Mouse (Mus musculus): ENCODE results near the gene Pdzk1. TPM values are rescaled to one million over a fixed set of nuclear protein-coding genes. Genes with fewer than 3 reads are reported as not detected.

Gene Pdzk1
- polyA plus RNA-seq, 1 experiment = 143 TPM

DNA sequence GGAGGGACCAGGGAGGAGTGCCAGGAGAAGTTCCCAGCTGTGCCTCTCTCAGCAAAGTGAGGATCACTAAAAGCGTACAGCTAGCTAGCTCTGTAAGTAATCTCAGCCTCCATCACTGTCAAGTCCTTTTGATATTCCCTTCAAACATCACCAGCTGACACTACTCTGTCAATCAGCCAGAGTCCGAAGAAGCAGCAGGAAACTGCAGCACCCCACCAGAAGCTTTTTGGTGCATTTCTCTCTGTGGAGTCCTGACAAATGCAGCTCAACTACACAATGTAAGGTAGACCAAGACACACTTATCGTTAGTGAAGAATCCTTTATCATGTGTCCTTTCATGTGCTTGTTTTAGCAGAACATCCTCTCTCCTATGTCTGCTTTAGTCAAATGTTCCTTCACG, 7.5 kb upstream of the Pdzk1 start:
- no peak overlapping the region for H3K4me3 ChIP-seq (ENCODE audit: control insufficient read depth, low read depth, low read length)
- no peak for TF ChIP-seq CTCF (IDR thresholded peaks at IDR 0.05; ENCODE audit: control insufficient read depth, insufficient read depth, insufficient replicate concordance, low read depth, low read length)
- no peak for TF ChIP-seq POLR2A (IDR thresholded peaks at IDR 0.05; ENCODE audit: control insufficient read depth, low read depth, low read length)
- H3K27me3 ChIP-seq (ENCODE audit: control insufficient read depth, insufficient read depth, low read length) = no peaks in the 10 kb centered on the region

DNA sequence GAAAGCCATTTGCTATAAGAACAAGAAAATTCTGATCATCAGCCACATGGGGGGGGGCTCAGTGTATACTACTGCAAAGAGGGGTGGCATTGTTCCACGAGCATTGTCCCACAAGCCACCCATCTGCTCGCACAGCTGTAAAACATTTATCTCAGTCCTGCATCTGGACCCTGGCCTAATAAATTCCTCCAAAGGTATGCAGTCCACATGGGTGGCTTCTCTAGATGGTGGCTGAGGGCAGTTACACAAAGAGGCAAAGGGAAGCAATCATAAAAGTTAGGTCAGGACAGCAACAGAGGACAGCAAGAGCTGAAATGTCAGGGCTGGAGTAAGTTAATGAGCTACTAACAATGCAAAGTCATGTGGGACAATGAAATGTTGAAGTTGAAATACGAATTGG, 5.4 kb upstream of the Pdzk1 start:
- Histone ChIP-seq H3K27ac (ENCODE audit: control insufficient read depth, insufficient read depth, low read depth, low read length) (no peak overlapping the region), H3K4me1 (ENCODE audit: control insufficient read depth, insufficient read depth, low read length) (no peaks in the 10 kb centered on the region), H3K36me3 (ENCODE audit: control insufficient read depth, insufficient read depth, low read length) (no peaks in the 10 kb centered on the region), H3K4me3 (ENCODE audit: control insufficient read depth, low read depth, low read length) (no peak overlapping the region), H3K27me3 (ENCODE audit: control insufficient read depth, insufficient read depth, low read length) (no peaks in the 10 kb centered on the region)
- no peak for TF ChIP-seq CTCF (IDR thresholded peaks at IDR 0.05; ENCODE audit: control insufficient read depth, insufficient read depth, insufficient replicate concordance, low read depth, low read length)
- no peak for TF ChIP-seq POLR2A (IDR thresholded peaks at IDR 0.05; ENCODE audit: control insufficient read depth, low read depth, low read length)

More for the DNA sequence above, 7.5 kb upstream of the Pdzk1 start:
- H3K27ac ChIP-seq (ENCODE audit: control insufficient read depth, insufficient read depth, low read depth, low read length) = no peak overlapping the region
- H3K4me1 ChIP-seq (ENCODE audit: control insufficient read depth, insufficient read depth, low read length) = no peaks in the 10 kb centered on the region
- H3K36me3 ChIP-seq (ENCODE audit: control insufficient read depth, insufficient read depth, low read length) = no peaks in the 10 kb centered on the region

DNA sequence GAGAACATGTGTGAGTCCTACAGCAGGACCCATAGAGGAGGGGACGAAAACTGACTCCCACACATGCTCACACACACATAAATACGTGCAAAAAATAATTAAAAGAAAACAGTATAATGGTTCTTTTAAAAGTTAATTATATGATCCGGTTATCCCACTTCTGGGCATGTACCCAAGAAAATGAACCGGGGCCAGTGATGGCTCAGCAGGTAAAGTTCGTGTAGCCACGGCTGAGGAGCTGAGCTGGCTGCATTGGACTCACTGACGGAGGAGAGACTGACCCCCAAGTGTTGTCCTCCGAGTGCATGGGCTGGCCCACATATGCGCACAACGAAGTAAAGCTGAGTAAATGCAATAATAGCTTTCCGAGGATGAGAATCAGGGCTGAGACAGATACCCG, 4.5 kb upstream of the Pdzk1 start:
- no peak overlapping the region for H3K27ac ChIP-seq (ENCODE audit: control insufficient read depth, insufficient read depth, low read depth, low read length)
- no peak overlapping the region for H3K4me3 ChIP-seq (ENCODE audit: control insufficient read depth, low read depth, low read length)
- H3K36me3 ChIP-seq (ENCODE audit: control insufficient read depth, insufficient read depth, low read length) = no peaks in the 10 kb centered on the region
- H3K4me1 ChIP-seq (ENCODE audit: control insufficient read depth, insufficient read depth, low read length) = peaks cover 3% of the 10 kb centered on the region; the same call in 1 of the 2 replicates
- TF ChIP-seq POLR2A (IDR thresholded peaks at IDR 0.05; ENCODE audit: control insufficient read depth, low read depth, low read length) = no peak
- TF ChIP-seq CTCF (IDR thresholded peaks at IDR 0.05; ENCODE audit: control insufficient read depth, insufficient read depth, insufficient replicate concordance, low read depth, low read length) = no peak
- no peaks in the 10 kb centered on the region for H3K27me3 ChIP-seq (ENCODE audit: control insufficient read depth, insufficient read depth, low read length)

DNA sequence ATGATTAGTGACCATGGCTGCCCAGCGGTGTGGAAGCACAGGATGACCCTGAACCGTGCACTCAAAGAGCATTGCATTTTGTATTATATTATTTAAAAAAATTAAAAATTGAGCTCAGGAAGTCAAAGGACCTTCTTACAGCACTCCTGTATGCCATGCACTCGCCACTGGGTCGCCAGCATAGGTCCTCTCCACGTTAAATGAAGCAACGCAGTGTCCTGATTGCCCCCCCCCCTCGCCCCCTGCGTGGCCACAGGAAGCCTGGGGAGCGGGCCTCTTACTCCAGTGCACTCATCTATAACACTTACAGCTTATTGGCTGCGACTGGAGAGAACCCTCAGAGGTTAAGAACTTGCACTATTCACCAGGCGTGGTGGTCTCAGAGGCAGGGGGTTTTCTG, 3.8 kb upstream of the Pdzk1 start:
- no peaks in the 10 kb centered on the region for H3K36me3 ChIP-seq (ENCODE audit: control insufficient read depth, insufficient read depth, low read length)
- H3K4me1 ChIP-seq (ENCODE audit: control insufficient read depth, insufficient read depth, low read length) = peaks cover 3% of the 10 kb centered on the region; the same call in 1 of the 2 replicates
- H3K27ac ChIP-seq (ENCODE audit: control insufficient read depth, insufficient read depth, low read depth, low read length) = no peak overlapping the region
- no peak overlapping the region for H3K4me3 ChIP-seq (ENCODE audit: control insufficient read depth, low read depth, low read length)
- TF ChIP-seq CTCF (IDR thresholded peaks at IDR 0.05; ENCODE audit: control insufficient read depth, insufficient read depth, insufficient replicate concordance, low read depth, low read length) (no peak), POLR2A (IDR thresholded peaks at IDR 0.05; ENCODE audit: control insufficient read depth, low read depth, low read length) (no peak)
- H3K27me3 ChIP-seq (ENCODE audit: control insufficient read depth, insufficient read depth, low read length) = no peaks in the 10 kb centered on the region

DNA sequence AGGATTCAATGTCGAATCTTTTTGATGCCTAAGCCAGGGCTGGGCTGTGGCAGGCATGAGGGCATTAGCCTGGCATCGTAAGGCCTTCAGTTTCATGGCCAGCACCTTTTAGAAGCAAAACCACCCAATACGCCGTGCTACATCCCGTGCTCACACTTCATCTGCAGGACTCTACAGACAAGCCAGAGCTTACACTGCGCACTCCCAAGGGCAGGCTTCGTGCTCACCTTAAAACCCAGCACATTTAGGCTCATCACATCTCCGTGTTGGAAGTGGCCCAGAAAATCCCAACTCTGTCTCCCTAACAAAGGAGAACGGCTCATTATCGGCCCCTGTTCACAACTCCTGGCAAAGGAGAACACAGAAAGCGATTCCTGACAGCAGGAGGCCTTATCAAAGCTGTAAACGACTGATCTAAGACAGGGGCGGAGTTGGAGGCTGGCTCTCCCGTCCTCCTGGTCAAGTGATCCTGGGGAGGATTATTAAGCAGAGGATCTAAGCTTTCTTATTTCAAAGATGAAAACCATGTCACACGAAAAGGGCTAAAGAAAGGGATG, 698 bp upstream of the Pdzk1 start:
- Histone ChIP-seq H3K4me3 (ENCODE audit: control insufficient read depth, low read depth, low read length) (peak overlapping the region; percentile 2; the same call in 1 of the 2 replicates), H3K27ac (ENCODE audit: control insufficient read depth, insufficient read depth, low read depth, low read length) (no peak overlapping the region), H3K27me3 (ENCODE audit: control insufficient read depth, insufficient read depth, low read length) (no peaks in the 10 kb centered on the region), H3K4me1 (ENCODE audit: control insufficient read depth, insufficient read depth, low read length) (peaks cover 3% of the 10 kb centered on the region; the same call in 1 of the 2 replicates), H3K36me3 (ENCODE audit: control insufficient read depth, insufficient read depth, low read length) (no peaks in the 10 kb centered on the region)
- TF ChIP-seq POLR2A (IDR thresholded peaks at IDR 0.05; ENCODE audit: control insufficient read depth, low read depth, low read length) = no peak
- TF ChIP-seq CTCF (IDR thresholded peaks at IDR 0.05; ENCODE audit: control insufficient read depth, insufficient read depth, insufficient replicate concordance, low read depth, low read length) = no peak

DNA sequence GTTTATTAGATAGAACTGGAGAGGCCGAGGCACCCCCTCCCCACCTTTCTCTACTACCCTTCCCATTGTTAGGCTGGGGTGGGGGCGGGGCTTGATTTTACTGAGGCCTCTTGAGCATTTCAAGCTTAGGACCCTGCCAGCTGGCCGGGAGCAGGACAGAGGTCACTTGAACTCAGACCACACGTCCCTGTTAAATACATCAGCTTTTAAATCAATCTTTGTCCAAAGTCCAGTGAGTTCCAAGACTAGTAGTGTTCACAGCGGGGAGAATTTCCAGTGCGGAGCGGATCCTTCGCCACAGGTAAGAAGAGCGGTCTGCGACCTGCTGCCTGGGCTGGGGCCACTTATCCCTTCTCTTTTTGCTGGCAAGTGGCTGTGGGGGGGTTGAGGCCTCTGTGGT, 772 bp downstream of the Pdzk1 start:
- peak overlapping the region; percentile 79 for H3K4me3 ChIP-seq (ENCODE audit: control insufficient read depth, low read depth, low read length)
- no peak for TF ChIP-seq POLR2A (IDR thresholded peaks at IDR 0.05; ENCODE audit: control insufficient read depth, low read depth, low read length)
- TF ChIP-seq CTCF (IDR thresholded peaks at IDR 0.05; ENCODE audit: control insufficient read depth, insufficient read depth, insufficient replicate concordance, low read depth, low read length) = no peak
- peaks cover 3% of the 10 kb centered on the region; the same call in 1 of the 2 replicates for H3K4me1 ChIP-seq (ENCODE audit: control insufficient read depth, insufficient read depth, low read length)
- no peaks in the 10 kb centered on the region for H3K36me3 ChIP-seq (ENCODE audit: control insufficient read depth, insufficient read depth, low read length)
- no peak overlapping the region for H3K27ac ChIP-seq (ENCODE audit: control insufficient read depth, insufficient read depth, low read depth, low read length)
- no peaks in the 10 kb centered on the region for H3K27me3 ChIP-seq (ENCODE audit: control insufficient read depth, insufficient read depth, low read length)

DNA sequence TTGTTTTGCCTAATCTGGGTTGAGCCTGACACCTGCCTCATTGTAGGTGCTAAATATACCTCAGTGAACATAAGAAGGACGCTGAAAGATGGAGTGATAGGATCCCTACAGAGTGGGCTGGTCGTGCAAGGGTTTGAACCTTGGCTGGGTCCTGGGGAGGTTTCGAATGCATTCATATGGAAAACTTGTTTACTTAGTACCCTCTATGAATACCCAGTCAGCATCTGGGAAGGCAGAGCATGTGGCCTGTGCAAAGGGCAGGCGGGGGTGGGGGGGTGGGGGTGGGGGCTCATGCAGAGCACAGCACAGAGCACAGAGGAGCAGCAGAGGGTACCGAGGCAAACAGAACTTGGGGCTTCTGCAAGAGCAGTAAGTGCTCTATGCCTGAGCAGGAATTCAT, 3.8 kb downstream of the Pdzk1 start:
- Histone ChIP-seq H3K27ac (ENCODE audit: control insufficient read depth, insufficient read depth, low read depth, low read length) (no peak overlapping the region), H3K4me1 (ENCODE audit: control insufficient read depth, insufficient read depth, low read length) (peaks cover 6% of the 10 kb centered on the region; the same call in 1 of the 2 replicates), H3K36me3 (ENCODE audit: control insufficient read depth, insufficient read depth, low read length) (no peaks in the 10 kb centered on the region), H3K4me3 (ENCODE audit: control insufficient read depth, low read depth, low read length) (peak overlapping the region; percentile 77), H3K27me3 (ENCODE audit: control insufficient read depth, insufficient read depth, low read length) (no peaks in the 10 kb centered on the region)
- no peak for TF ChIP-seq CTCF (IDR thresholded peaks at IDR 0.05; ENCODE audit: control insufficient read depth, insufficient read depth, insufficient replicate concordance, low read depth, low read length)
- no peak for TF ChIP-seq POLR2A (IDR thresholded peaks at IDR 0.05; ENCODE audit: control insufficient read depth, low read depth, low read length)
